Mouse (Mus musculus): ENCODE data around the gene Zfp449. TPM values are rescaled to one million over a fixed set of nuclear protein-coding genes. Genes with fewer than 3 reads are reported as not detected.
A peak's percentile ranks its signal among the peaks of the same experiment; 100 is the strongest.
"Not testable (repeated sequence)": the region's sequence is repeated elsewhere in the genome, so short reads cannot be mapped to it uniquely, and the experiment has no call there.

The Zfp449 gene
- polyA plus RNA-seq, 1 experiment from 2014 or later, result 6.4 TPM

- Histone ChIP-seq H3K27ac (replicated peaks; ENCODE audit: low read depth, low read length) (peak within 1 kb of the TSS; percentile 49; the same call in 1 of the 2 replicates), H3K4me2 (ENCODE audit: low read length) (peak within 1 kb of the TSS; percentile 54), H3K4me3 (replicated peaks; ENCODE audit: low read depth, low read length) (peak within 1 kb of the TSS; percentile 41), H3K9ac (replicated peaks; ENCODE audit: low read length) (peak within 1 kb of the TSS; percentile 52)
- H3K9me3 ChIP-seq (ENCODE audit: control insufficient read depth, low read length); H3K4me1 ChIP-seq (ENCODE audit: control insufficient read depth, insufficient read depth, low read length); H3K27me3 ChIP-seq (ENCODE audit: control insufficient read depth, insufficient read depth, low read length); H3K36me3 ChIP-seq (ENCODE audit: control insufficient read depth, insufficient read depth, low read length): not testable (repeated sequence)
- WGBS, result 19% methylated on average over 55 of the region's 56 CpGs
- DNase-seq (peak; percentile 67), ATAC-seq (ENCODE audit: low FRiP score, low TSS enrichment) (peak; percentile 85)
Measured at GRCm38 (mm10) chrX:56374431-56375128, 28.4 kb downstream of the Zfp449 start, which contains the start of gene Smim10l2a. Gene Smim10l2a (plus strand): TSS chrX:56374586.

GRCm38 (mm10) chrX:56380852-56381251 is 34.7 kb downstream of the Zfp449 start:
- no peak overlapping the region for H3K4me2 ChIP-seq (ENCODE audit: low read length)
- no peak overlapping the region for H3K9ac ChIP-seq (replicated peaks; ENCODE audit: low read length)
- H3K9me3 ChIP-seq (ENCODE audit: control insufficient read depth, low read length), result no peaks in the 10 kb centered on the region
- no peak for ATAC-seq (ENCODE audit: low FRiP score, low TSS enrichment)
- no peaks in the 10 kb centered on the region for H3K36me3 ChIP-seq (ENCODE audit: control insufficient read depth, insufficient read depth, low read length)
- H3K4me3 ChIP-seq (replicated peaks; ENCODE audit: low read depth, low read length), result no peak overlapping the region
- H3K27me3 ChIP-seq (ENCODE audit: control insufficient read depth, insufficient read depth, low read length), result no peaks in the 10 kb centered on the region
- H3K4me1 ChIP-seq (ENCODE audit: control insufficient read depth, insufficient read depth, low read length), result no peaks in the 10 kb centered on the region
- DNase-seq, result no peak
- WGBS, result 81% methylated on average over 2 of the region's 2 CpGs
- no peak overlapping the region for H3K27ac ChIP-seq (replicated peaks; ENCODE audit: low read depth, low read length)

- Histone ChIP-seq H3K27ac (replicated peaks; ENCODE audit: low read depth, low read length) (no peak overlapping the region), H3K9ac (replicated peaks; ENCODE audit: low read length) (no peak overlapping the region), H3K36me3 (ENCODE audit: control insufficient read depth, insufficient read depth, low read length) (no peaks in the 10 kb centered on the region), H3K4me3 (replicated peaks; ENCODE audit: low read depth, low read length) (no peak overlapping the region), H3K9me3 (ENCODE audit: control insufficient read depth, low read length) (no peaks in the 10 kb centered on the region), H3K4me1 (ENCODE audit: control insufficient read depth, insufficient read depth, low read length) (no peaks in the 10 kb centered on the region), H3K4me2 (ENCODE audit: low read length) (no peak overlapping the region), H3K27me3 (ENCODE audit: control insufficient read depth, insufficient read depth, low read length) (no peaks in the 10 kb centered on the region)
- DNase-seq (peak; percentile 33), ATAC-seq (ENCODE audit: low FRiP score, low TSS enrichment) (no peak)
- 80% methylated on average over 2 of the region's 2 CpGs for WGBS
Measured at GRCm38 (mm10) chrX:56384142-56384541, 37.9 kb downstream of the Zfp449 start.

GRCm38 (mm10) chrX:56404646-56405045 is 58.4 kb downstream of the Zfp449 start:
- H3K4me3 ChIP-seq (replicated peaks; ENCODE audit: low read depth, low read length), result no peak overlapping the region
- no peaks in the 10 kb centered on the region for H3K4me1 ChIP-seq (ENCODE audit: control insufficient read depth, insufficient read depth, low read length)
- no peaks in the 10 kb centered on the region for H3K9me3 ChIP-seq (ENCODE audit: control insufficient read depth, low read length)
- H3K27ac ChIP-seq (replicated peaks; ENCODE audit: low read depth, low read length), result no peak overlapping the region
- no peak overlapping the region for H3K4me2 ChIP-seq (ENCODE audit: low read length)
- H3K27me3 ChIP-seq (ENCODE audit: control insufficient read depth, insufficient read depth, low read length), result no peaks in the 10 kb centered on the region
- DNase-seq (no peak), ATAC-seq (ENCODE audit: low FRiP score, low TSS enrichment) (no peak)
- no peaks in the 10 kb centered on the region for H3K36me3 ChIP-seq (ENCODE audit: control insufficient read depth, insufficient read depth, low read length)
- no peak overlapping the region for H3K9ac ChIP-seq (replicated peaks; ENCODE audit: low read length)
- WGBS, result 25% methylated on average over 2 of the region's 2 CpGs

- Histone ChIP-seq H3K4me3 (replicated peaks; ENCODE audit: low read depth, low read length) (no peak overlapping the region), H3K9ac (replicated peaks; ENCODE audit: low read length) (no peak overlapping the region), H3K4me2 (ENCODE audit: low read length) (no peak overlapping the region), H3K36me3 (ENCODE audit: control insufficient read depth, insufficient read depth, low read length) (no peaks in the 10 kb centered on the region), H3K27ac (replicated peaks; ENCODE audit: low read depth, low read length) (no peak overlapping the region), H3K9me3 (ENCODE audit: control insufficient read depth, low read length) (no peaks in the 10 kb centered on the region), H3K27me3 (ENCODE audit: control insufficient read depth, insufficient read depth, low read length) (no peaks in the 10 kb centered on the region), H3K4me1 (ENCODE audit: control insufficient read depth, insufficient read depth, low read length) (no peaks in the 10 kb centered on the region)
- DNase-seq (no peak), ATAC-seq (ENCODE audit: low FRiP score, low TSS enrichment) (no peak)
- WGBS, result 79% methylated on average over 1 of the region's 1 CpGs
Measured at GRCm38 (mm10) chrX:56405482-56405881, 59.3 kb downstream of the Zfp449 start.

GRCm38 (mm10) chrX:56406128-56406527 is 59.9 kb downstream of the Zfp449 start:
- 80% methylated on average over 5 of the region's 5 CpGs for WGBS
- no peak overlapping the region for H3K4me3 ChIP-seq (replicated peaks; ENCODE audit: low read depth, low read length)
- no peaks in the 10 kb centered on the region for H3K9me3 ChIP-seq (ENCODE audit: control insufficient read depth, low read length)
- ATAC-seq (ENCODE audit: low FRiP score, low TSS enrichment) (no peak), DNase-seq (no peak)
- no peak overlapping the region for H3K4me2 ChIP-seq (ENCODE audit: low read length)
- H3K27ac ChIP-seq (replicated peaks; ENCODE audit: low read depth, low read length), result no peak overlapping the region
- no peaks in the 10 kb centered on the region for H3K27me3 ChIP-seq (ENCODE audit: control insufficient read depth, insufficient read depth, low read length)
- no peak overlapping the region for H3K9ac ChIP-seq (replicated peaks; ENCODE audit: low read length)
- H3K36me3 ChIP-seq (ENCODE audit: control insufficient read depth, insufficient read depth, low read length), result no peaks in the 10 kb centered on the region
- H3K4me1 ChIP-seq (ENCODE audit: control insufficient read depth, insufficient read depth, low read length), result no peaks in the 10 kb centered on the region

Other genes with a start within 250 kb of the Zfp449 start
- 0.91 TPM in 1 of 2 replicates, not detected in the other for gene 3830403N18Rik, start 209.8 kb upstream of the Zfp449 start, polyA plus RNA-seq (2014; fragmentation: Nextera tagmentation; extraction: Ambion mirVana)
- gene Gm773, start 133.5 kb upstream of the Zfp449 start, polyA plus RNA-seq (2014; fragmentation: Nextera tagmentation; extraction: Ambion mirVana), result not detected in 2 replicates
- gene Smim10l2a, start 28.2 kb downstream of the Zfp449 start, polyA plus RNA-seq (2014; fragmentation: Nextera tagmentation; extraction: Ambion mirVana), result 22.9 and 32.6 TPM in 2 replicates
- gene Gm2174, start 101.6 kb downstream of the Zfp449 start, polyA plus RNA-seq (2014; fragmentation: Nextera tagmentation; extraction: Ambion mirVana), result 1.5 and 1.9 TPM in 2 replicates
- gene Ints6l, start 108.5 kb downstream of the Zfp449 start, polyA plus RNA-seq (2014; fragmentation: Nextera tagmentation; extraction: Ambion mirVana), result 21.0 and 22.0 TPM in 2 replicates
- gene Gm10477, start 178.3 kb downstream of the Zfp449 start, polyA plus RNA-seq (2014; fragmentation: Nextera tagmentation; extraction: Ambion mirVana), result not detected in 2 replicates
- not detected in 2 replicates for gene Gm648, start 203.2 kb downstream of the Zfp449 start, polyA plus RNA-seq (2014; fragmentation: Nextera tagmentation; extraction: Ambion mirVana)

Data from midbrain, embryonic 14.5 days (tissue).